Mouse (Mus musculus): ENCODE data around the gene Car3.

Gene Car3

GRCm38 (mm10) chr3:14911992-14912582 is 48.8 kb downstream of the Car3 start:
- no peak for DNase-seq (ENCODE audit: low spot score in 2 of 2)

- DNase-seq (ENCODE audit: low spot score in 2 of 2): no peak
These were observed 50.5 kb downstream of the Car3 start for GRCm38 (mm10) chr3:14913774-14914173.

GRCm38 (mm10) chr3:14915355-14915754 is 52.0 kb downstream of the Car3 start:
- no peak for DNase-seq (ENCODE audit: low spot score in 2 of 2)

DNA sequence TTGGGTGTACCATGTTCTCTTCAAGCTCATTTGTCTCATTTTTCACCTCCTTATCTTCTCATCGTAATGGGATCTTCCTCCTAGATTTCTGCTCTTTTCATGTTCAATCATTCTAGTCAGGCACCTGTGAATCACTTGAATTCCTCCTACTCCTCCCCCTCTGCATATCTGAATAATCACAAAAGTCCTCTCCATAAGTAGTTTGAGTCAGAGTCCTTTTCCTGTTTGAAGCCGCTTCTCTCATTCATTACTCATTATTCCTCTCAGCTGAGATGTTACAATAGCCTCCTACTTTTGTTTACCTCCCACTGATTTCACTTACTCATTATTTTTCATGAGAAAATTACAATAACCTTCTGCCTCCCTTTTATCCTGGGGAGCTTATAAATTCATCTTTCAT is 53.9 kb downstream of the Car3 start:
- DNase-seq (ENCODE audit: low spot score in 2 of 2): no peak

Data from frontal cortex, postnatal 14 days (tissue).